Mouse (Mus musculus): ENCODE measurements at regions not wholly inside any gene's neighbourhood (a gene's known extent, or its start where the extent isn't known, plus 50 kb on each side); places are given as distances from the start of the nearest gene placed in this dataset.
"Not testable (repeated sequence)": the region's sequence is repeated elsewhere in the genome, so short reads cannot be mapped to it uniquely, and the experiment has no call there.

GRCm38 (mm10) chr10:10270297-10270696, 201.8 kb downstream of the Adgb start:
- DNase-seq (ENCODE audit: low spot score): no peak

GRCm38 (mm10) chr10:10252540-10253318, 219.4 kb downstream of the Adgb start:
- no peak for DNase-seq (ENCODE audit: low spot score)

GRCm38 (mm10) chr10:10252136-10252535, 220.0 kb downstream of the Adgb start:
- DNase-seq (ENCODE audit: low spot score): no peak

GRCm38 (mm10) chr10:10234894-10235523, 237.1 kb downstream of the Adgb start:
- DNase-seq (ENCODE audit: low spot score): no peak

- DNase-seq (ENCODE audit: low spot score): no peak
Observed at GRCm38 (mm10) chr10:10224582-10225144, 247.5 kb downstream of the Adgb start.

GRCm38 (mm10) chr10:10219726-10220125, 252.4 kb downstream of the Adgb start:
- no peak for DNase-seq (ENCODE audit: low spot score)

- no peak for DNase-seq (ENCODE audit: low spot score)
Observed at GRCm38 (mm10) chr10:10216892-10217291, 255.2 kb downstream of the Adgb start.

- DNase-seq (ENCODE audit: low spot score): no peak
Observed at GRCm38 (mm10) chr10:10215376-10215775, 256.8 kb downstream of the Adgb start.

GRCm38 (mm10) chr10:10208354-10208753, 263.8 kb downstream of the Adgb start:
- DNase-seq (ENCODE audit: low spot score): no peak

GRCm38 (mm10) chr10:10205805-10206520, 266.2 kb downstream of the Adgb start:
- no peak for DNase-seq (ENCODE audit: low spot score)

GRCm38 (mm10) chr10:10203982-10204381, 268.1 kb downstream of the Adgb start:
- DNase-seq (ENCODE audit: low spot score): no peak

- DNase-seq (ENCODE audit: low spot score): no peak
Observed at GRCm38 (mm10) chr10:10190308-10190707, 281.8 kb downstream of the Adgb start.

GRCm38 (mm10) chr10:10188113-10188512, 284.0 kb downstream of the Adgb start:
- DNase-seq (ENCODE audit: low spot score): no peak

GRCm38 (mm10) chr10:10186721-10187120, 285.4 kb downstream of the Adgb start:
- DNase-seq (ENCODE audit: low spot score): no peak

- DNase-seq (ENCODE audit: low spot score): no peak
Observed at GRCm38 (mm10) chr10:10185298-10185883, 284.5 kb upstream of the Stxbp5 start.

GRCm38 (mm10) chr10:10184386-10184785, 283.5 kb upstream of the Stxbp5 start:
- peak; percentile 12 for DNase-seq (ENCODE audit: low spot score)

- not testable (repeated sequence) for DNase-seq (ENCODE audit: low spot score)
Observed at GRCm38 (mm10) chr10:10177037-10177436, 276.2 kb upstream of the Stxbp5 start.
